Mouse (Mus musculus): ENCODE measurements around the gene Ccl21a. TPM values are rescaled to one million over a fixed set of nuclear protein-coding genes. Genes with fewer than 3 reads are reported as not detected.
"Not testable (repeated sequence)": the region's sequence is repeated elsewhere in the genome, so short reads cannot be mapped to it uniquely, and the experiment has no call there.

Ccl21a gene
- 103 and 113 TPM in 2 replicates for polyA plus RNA-seq (2012; rRNA removed)

DNA sequence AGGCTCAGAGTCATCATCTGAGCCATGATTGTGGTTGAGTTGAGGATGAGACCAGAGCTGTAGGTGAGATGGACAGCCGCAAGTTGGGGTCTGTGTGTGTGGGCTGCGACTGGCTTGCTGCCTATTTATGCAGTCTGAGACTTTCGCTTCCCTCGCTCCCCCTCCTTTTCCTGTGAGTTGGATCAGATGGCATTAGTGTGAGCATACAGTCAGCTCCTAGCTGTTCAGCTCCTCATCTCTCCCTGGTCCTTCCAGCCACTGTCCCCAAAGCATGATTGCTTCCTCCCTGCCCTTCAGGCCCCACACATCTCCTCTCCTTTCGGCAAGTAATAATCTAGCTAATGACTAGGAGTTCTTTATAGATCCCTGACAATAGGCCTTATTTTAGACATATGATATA is at the start of gene Ccl21a:
Ccl21a (minus strand) TSS at position 101 of the 400 bp plus-strand sequence.
- no CpG with 5 or more reads among the region's 5 CpGs for WGBS
- H3K4me1 ChIP-seq (ENCODE audit: control insufficient read depth, insufficient read depth, low read length); DNase-seq; H3K4me3 ChIP-seq (replicated peaks; ENCODE audit: extremely low read depth, low read depth, low read length): not testable (repeated sequence)

DNA sequence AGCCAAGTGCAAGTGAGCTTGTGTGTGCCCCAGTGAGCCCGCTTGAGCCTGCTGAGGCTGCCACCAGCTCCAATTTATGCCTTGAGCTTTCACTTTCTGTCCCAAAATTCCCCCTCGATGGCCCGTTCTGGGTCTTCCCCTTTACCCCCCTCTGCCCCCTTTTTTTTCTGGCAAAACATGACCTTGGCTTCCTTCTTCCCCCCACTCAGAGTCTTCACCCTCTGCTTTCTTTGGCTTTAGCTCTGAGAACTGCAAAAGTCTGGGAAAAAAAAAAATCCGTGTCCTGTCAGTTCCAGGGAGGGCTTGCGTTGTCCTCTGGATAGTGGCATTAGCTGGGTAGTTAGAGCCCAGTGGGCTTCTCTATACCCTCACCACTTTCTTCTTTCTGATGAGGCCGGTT is 17.3 kb downstream of the Ccl21a start, which contains the start of gene Ccl19:
Ccl19 (minus strand) TSS at position 101 of the 400 bp plus-strand sequence.
- not testable (repeated sequence) for DNase-seq; H3K4me1 ChIP-seq (ENCODE audit: control insufficient read depth, insufficient read depth, low read length); H3K4me3 ChIP-seq (replicated peaks; ENCODE audit: extremely low read depth, low read depth, low read length)
- WGBS: no CpG with 5 or more reads among the region's 6 CpGs

DNA sequence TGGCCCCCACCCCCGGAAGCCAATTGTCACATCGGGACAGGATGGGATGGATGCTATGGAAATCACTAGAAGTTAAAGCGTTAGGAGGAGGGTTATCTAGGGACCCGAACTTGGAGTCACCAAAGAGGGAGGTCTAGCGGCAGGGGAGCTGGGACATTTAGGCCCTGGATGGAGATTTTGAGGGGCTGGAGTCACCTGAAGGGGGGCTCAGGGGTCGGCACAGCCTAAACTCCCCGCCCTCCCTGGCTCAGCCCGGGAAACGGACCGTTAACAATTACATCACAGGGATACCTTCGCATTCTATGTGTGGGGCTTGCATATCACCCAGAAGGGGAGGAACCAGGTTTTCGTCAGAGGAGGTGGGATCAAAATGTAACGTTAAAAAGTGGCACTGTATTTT is 38.5 kb downstream of the Ccl21a start, which contains the start of gene 4930578G10Rik:
4930578G10Rik (plus strand) TSS at position 301 of the 400 bp plus-strand sequence.
- WGBS: no CpG with 5 or more reads among the region's 13 CpGs

More for the DNA sequence above, 38.5 kb downstream of the Ccl21a start, which contains the start of gene 4930578G10Rik:
- not testable (repeated sequence) for H3K4me3 ChIP-seq (replicated peaks; ENCODE audit: extremely low read depth, low read depth, low read length); H3K4me1 ChIP-seq (ENCODE audit: control insufficient read depth, insufficient read depth, low read length); DNase-seq

Other genes with a start within 250 kb of the Ccl21a start
- gene Fam205a2, start 245.8 kb downstream of the Ccl21a start, polyA plus RNA-seq (2012; rRNA removed): not detected in 2 replicates
- gene Gm10591, start 161.8 kb downstream of the Ccl21a start, polyA plus RNA-seq (2012; rRNA removed): 4.7 and 12.9 TPM in 2 replicates
- gene Gm2564, start 144.3 kb downstream of the Ccl21a start, polyA plus RNA-seq (2012; rRNA removed): 4.9 and 7.1 TPM in 2 replicates
- gene Ccl27b, start 118.7 kb downstream of the Ccl21a start, polyA plus RNA-seq (2012; rRNA removed): not detected in 2 replicates
- 0.09 and 0.46 TPM in 2 replicates for gene Il11ra2, start 112.1 kb downstream of the Ccl21a start, polyA plus RNA-seq (2012; rRNA removed)
- 0.27 TPM in 1 of 2 replicates, not detected in the other for gene 4930578G10Rik, start 38.4 kb downstream of the Ccl21a start, polyA plus RNA-seq (2012; rRNA removed)
- 14.3 and 16.4 TPM in 2 replicates for gene Ccl19, start 17.4 kb downstream of the Ccl21a start, polyA plus RNA-seq (2012; rRNA removed)
- gene Fam205a1, start 79.9 kb upstream of the Ccl21a start, polyA plus RNA-seq (2012; rRNA removed): not detected in 2 replicates
- gene Gm12394, start 82.8 kb upstream of the Ccl21a start, polyA plus RNA-seq (2012; rRNA removed): not detected in 2 replicates
- not detected in 2 replicates for gene Fam205c, start 100.2 kb upstream of the Ccl21a start, polyA plus RNA-seq (2012; rRNA removed)
- gene Phf24, start 142.7 kb upstream of the Ccl21a start, polyA plus RNA-seq (2012; rRNA removed): 7.6 and 10.3 TPM in 2 replicates
- gene Dnajb5, start 175.8 kb upstream of the Ccl21a start, polyA plus RNA-seq (2012; rRNA removed): 20.0 and 22.1 TPM in 2 replicates
- gene 1700022I11Rik, start 195.6 kb upstream of the Ccl21a start, polyA plus RNA-seq (2012; rRNA removed): not detected in 2 replicates
- 118 and 146 TPM in 2 replicates for gene Vcp, start 226.5 kb upstream of the Ccl21a start, polyA plus RNA-seq (2012; rRNA removed)
- 9.1 and 12.8 TPM in 2 replicates for gene Fancg, start 236.5 kb upstream of the Ccl21a start, polyA plus RNA-seq (2012; rRNA removed)

All from lung, adult 2 months (tissue).